Mouse (Mus musculus): ENCODE data around the gene Tmem200a. TPM values are rescaled to one million over a fixed set of nuclear protein-coding genes. Genes with fewer than 3 reads are reported as not detected.
A peak's percentile ranks its signal among the peaks of the same experiment; 100 is the strongest.

The Tmem200a gene
- polyA plus RNA-seq, 1 experiment from 2014 or later: 13.7 TPM

DNA sequence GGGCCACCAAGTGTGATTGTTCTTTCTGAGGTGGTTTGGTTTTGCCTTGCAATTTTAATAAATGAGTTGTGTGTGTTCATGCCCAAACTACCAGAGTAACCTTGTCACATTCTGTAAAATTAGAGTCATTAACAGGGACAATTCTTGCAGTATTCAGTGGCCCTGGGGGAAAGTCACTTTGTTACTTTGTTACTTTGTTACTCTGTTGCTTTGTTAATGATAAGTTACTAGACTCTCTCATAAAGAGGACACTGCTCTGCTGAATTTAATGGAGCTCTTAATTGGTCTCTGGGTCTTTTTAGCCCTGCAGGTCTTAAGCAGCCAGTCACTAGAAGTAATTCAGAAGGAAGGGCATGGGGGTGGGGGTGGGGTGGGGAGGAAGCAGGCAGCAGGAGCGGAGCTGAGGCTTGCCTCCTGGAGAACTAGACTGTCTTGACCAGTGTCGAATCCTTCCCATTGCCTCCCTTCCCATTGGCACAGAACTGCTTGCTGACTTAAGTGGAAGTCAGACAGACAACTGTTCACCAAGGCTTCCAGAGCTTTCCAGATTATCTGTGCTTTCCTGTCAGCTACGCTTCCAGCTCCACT is 124.1 kb downstream of the Tmem200a start:
- H3K36me3 ChIP-seq (ENCODE audit: control insufficient read depth, insufficient read depth, low read length): no peaks in the 10 kb centered on the region
- H3K4me2 ChIP-seq (ENCODE audit: low read depth, low read length, severe bottlenecking): no peak overlapping the region
- H3K9me3 ChIP-seq (ENCODE audit: control insufficient read depth, low read length): no peaks in the 10 kb centered on the region
- H3K4me1 ChIP-seq (replicated peaks; ENCODE audit: control insufficient read depth, insufficient read depth, low read length): no peaks in the 10 kb centered on the region
- H3K4me3 ChIP-seq (ENCODE audit: low read depth, low read length): no peak overlapping the region
- H3K9ac ChIP-seq (ENCODE audit: low read length): no peak overlapping the region
- H3K27ac ChIP-seq (ENCODE audit: low read depth, low read length): no peak overlapping the region
- peaks cover 4% of the 10 kb centered on the region; the same call in 1 of the 2 replicates for H3K27me3 ChIP-seq (ENCODE audit: control insufficient read depth, insufficient read depth, low read length)
- ATAC-seq (replicated peaks; ENCODE audit: low FRiP score): peak; percentile 56; the same call in 1 of the 2 replicates
- no peak for DNase-seq (ENCODE audit: low spot score)
- 32% methylated on average over 3 of the region's 3 CpGs for whole genome bisulfite sequencing

- ATAC-seq (replicated peaks; ENCODE audit: low FRiP score) (no peak), DNase-seq (ENCODE audit: low spot score) (no peak)
- Histone ChIP-seq H3K9me3 (ENCODE audit: control insufficient read depth, low read length) (no peaks in the 10 kb centered on the region), H3K9ac (ENCODE audit: low read length) (no peak overlapping the region), H3K4me3 (ENCODE audit: low read depth, low read length) (no peak overlapping the region), H3K4me1 (replicated peaks; ENCODE audit: control insufficient read depth, insufficient read depth, low read length) (no peaks in the 10 kb centered on the region), H3K4me2 (ENCODE audit: low read depth, low read length, severe bottlenecking) (no peak overlapping the region), H3K27me3 (ENCODE audit: control insufficient read depth, insufficient read depth, low read length) (peaks cover 4% of the 10 kb centered on the region; the same call in 1 of the 2 replicates), H3K36me3 (ENCODE audit: control insufficient read depth, insufficient read depth, low read length) (no peaks in the 10 kb centered on the region), H3K27ac (ENCODE audit: low read depth, low read length) (no peak overlapping the region)
- WGBS: 86% methylated on average over 7 of the region's 7 CpGs
Measured at GRCm38 (mm10) chr10:25952838-25953237, 126.0 kb downstream of the Tmem200a start.

- no peak for ATAC-seq (replicated peaks; ENCODE audit: low FRiP score)
- no peaks in the 10 kb centered on the region for H3K9me3 ChIP-seq (ENCODE audit: control insufficient read depth, low read length)
- H3K27me3 ChIP-seq (ENCODE audit: control insufficient read depth, insufficient read depth, low read length): peaks cover 4% of the 10 kb centered on the region; the same call in 1 of the 2 replicates
- no peak overlapping the region for H3K9ac ChIP-seq (ENCODE audit: low read length)
- DNase-seq (ENCODE audit: low spot score): no peak
- H3K27ac ChIP-seq (ENCODE audit: low read depth, low read length): no peak overlapping the region
- no peaks in the 10 kb centered on the region for H3K36me3 ChIP-seq (ENCODE audit: control insufficient read depth, insufficient read depth, low read length)
- WGBS: 92% methylated on average over 6 of the region's 6 CpGs
- H3K4me2 ChIP-seq (ENCODE audit: low read depth, low read length, severe bottlenecking): no peak overlapping the region
- no peaks in the 10 kb centered on the region for H3K4me1 ChIP-seq (replicated peaks; ENCODE audit: control insufficient read depth, insufficient read depth, low read length)
- no peak overlapping the region for H3K4me3 ChIP-seq (ENCODE audit: low read depth, low read length)
Measured at GRCm38 (mm10) chr10:25952150-25952549, 126.7 kb downstream of the Tmem200a start.

- Histone ChIP-seq H3K9me3 (ENCODE audit: control insufficient read depth, low read length) (no peaks in the 10 kb centered on the region), H3K4me1 (replicated peaks; ENCODE audit: control insufficient read depth, insufficient read depth, low read length) (no peaks in the 10 kb centered on the region), H3K4me2 (ENCODE audit: low read depth, low read length, severe bottlenecking) (no peak overlapping the region), H3K27me3 (ENCODE audit: control insufficient read depth, insufficient read depth, low read length) (no peaks in the 10 kb centered on the region), H3K9ac (ENCODE audit: low read length) (no peak overlapping the region), H3K4me3 (ENCODE audit: low read depth, low read length) (no peak overlapping the region), H3K36me3 (ENCODE audit: control insufficient read depth, insufficient read depth, low read length) (no peaks in the 10 kb centered on the region), H3K27ac (ENCODE audit: low read depth, low read length) (no peak overlapping the region)
- WGBS: 71% methylated on average over 2 of the region's 2 CpGs
- DNase-seq (ENCODE audit: low spot score): no peak
- ATAC-seq (replicated peaks; ENCODE audit: low FRiP score): no peak
Measured at GRCm38 (mm10) chr10:25945866-25946265, 133.0 kb downstream of the Tmem200a start.

DNA sequence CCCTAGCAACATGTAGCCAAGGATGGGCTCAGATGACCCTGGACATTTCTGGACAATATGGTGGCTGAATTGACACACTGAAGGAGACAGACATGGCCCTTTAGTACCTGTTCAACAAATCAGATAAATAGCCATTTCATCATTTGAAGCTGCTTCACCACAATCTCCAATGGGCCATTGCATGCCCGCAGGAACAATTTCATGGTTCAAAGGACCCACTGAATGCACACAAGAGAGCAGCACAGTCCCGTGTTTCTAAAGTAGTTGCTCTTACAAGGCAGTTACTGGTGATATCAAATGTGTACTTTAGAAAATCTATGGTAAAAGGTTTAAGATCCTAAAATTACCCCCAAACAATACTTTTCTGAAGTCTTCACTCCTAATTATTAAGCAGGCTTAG is 134.2 kb downstream of the Tmem200a start:
- H3K4me1 ChIP-seq (replicated peaks; ENCODE audit: control insufficient read depth, insufficient read depth, low read length): no peaks in the 10 kb centered on the region
- WGBS: 15% methylated on average over 2 of the region's 2 CpGs
- H3K27ac ChIP-seq (ENCODE audit: low read depth, low read length): no peak overlapping the region
- H3K9me3 ChIP-seq (ENCODE audit: control insufficient read depth, low read length): no peaks in the 10 kb centered on the region
- no peak overlapping the region for H3K4me3 ChIP-seq (ENCODE audit: low read depth, low read length)
- no peak overlapping the region for H3K4me2 ChIP-seq (ENCODE audit: low read depth, low read length, severe bottlenecking)
- no peaks in the 10 kb centered on the region for H3K36me3 ChIP-seq (ENCODE audit: control insufficient read depth, insufficient read depth, low read length)
- no peaks in the 10 kb centered on the region for H3K27me3 ChIP-seq (ENCODE audit: control insufficient read depth, insufficient read depth, low read length)
- H3K9ac ChIP-seq (ENCODE audit: low read length): no peak overlapping the region
- no peak for DNase-seq (ENCODE audit: low spot score)
- no peak for ATAC-seq (replicated peaks; ENCODE audit: low FRiP score)

DNA sequence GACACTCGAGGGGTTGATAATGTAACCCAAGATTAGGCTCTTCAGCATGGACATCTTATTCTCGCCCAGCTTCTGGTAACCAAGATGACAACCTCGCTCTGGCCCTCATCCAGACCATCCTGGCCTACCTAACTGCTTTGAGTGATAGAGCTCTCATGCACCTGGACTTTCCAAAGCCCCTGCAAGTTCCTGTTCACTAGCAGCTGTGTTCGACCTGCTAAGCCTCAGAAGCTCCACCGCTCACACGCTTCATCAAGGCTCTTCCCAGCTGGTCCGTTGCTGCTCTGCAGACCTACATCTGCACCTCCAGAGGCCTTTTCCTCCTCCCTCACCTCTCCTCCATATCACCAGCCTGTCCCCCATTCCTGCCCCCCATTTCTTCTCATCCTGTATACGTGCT is 147.1 kb downstream of the Tmem200a start:
- Histone ChIP-seq H3K4me1 (replicated peaks; ENCODE audit: control insufficient read depth, insufficient read depth, low read length) (peaks cover 4% of the 10 kb centered on the region; the same call in 1 of the 2 replicates), H3K36me3 (ENCODE audit: control insufficient read depth, insufficient read depth, low read length) (no peaks in the 10 kb centered on the region), H3K27ac (ENCODE audit: low read depth, low read length) (no peak overlapping the region), H3K27me3 (ENCODE audit: control insufficient read depth, insufficient read depth, low read length) (no peaks in the 10 kb centered on the region), H3K9ac (ENCODE audit: low read length) (no peak overlapping the region), H3K4me3 (ENCODE audit: low read depth, low read length) (no peak overlapping the region), H3K9me3 (ENCODE audit: control insufficient read depth, low read length) (no peaks in the 10 kb centered on the region), H3K4me2 (ENCODE audit: low read depth, low read length, severe bottlenecking) (no peak overlapping the region)
- no peak for ATAC-seq (replicated peaks; ENCODE audit: low FRiP score)
- DNase-seq (ENCODE audit: low spot score): no peak
- WGBS: 88% methylated on average over 8 of the region's 8 CpGs

DNA sequence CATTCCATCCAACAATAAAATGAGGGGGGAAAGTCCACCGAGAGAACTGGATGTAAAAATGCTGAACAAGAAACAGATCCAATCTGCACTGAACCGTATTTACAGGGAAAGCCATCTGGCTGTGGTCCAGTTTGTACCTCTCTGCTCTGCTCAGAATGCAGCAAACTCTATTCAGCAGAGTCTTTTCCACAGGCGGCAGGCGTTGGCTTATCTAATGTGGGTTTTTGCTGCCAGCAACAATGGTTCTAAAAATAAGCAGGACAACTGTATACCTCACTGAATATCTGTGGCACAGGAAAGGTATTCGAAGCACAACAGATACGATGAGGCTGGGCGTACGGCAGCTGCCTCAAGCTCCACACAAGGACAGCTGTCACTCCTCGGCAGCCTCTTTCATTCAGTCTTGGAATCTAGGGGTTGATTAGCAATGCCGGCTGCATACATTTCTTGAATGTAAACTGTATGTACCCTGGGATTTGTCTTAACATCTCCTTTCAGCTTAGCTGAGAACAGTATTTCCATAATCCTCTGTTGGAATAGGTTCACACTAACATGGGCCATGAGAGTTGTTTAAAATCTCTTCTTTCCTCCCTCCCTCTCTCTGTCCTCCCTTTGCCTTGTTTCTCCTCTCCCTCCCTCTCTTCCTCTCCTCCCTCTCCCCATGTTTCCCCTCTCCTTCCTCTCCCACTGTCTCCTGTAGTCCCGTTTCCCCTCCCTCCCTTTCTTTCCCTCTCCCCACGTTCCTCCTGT is 149.3 kb downstream of the Tmem200a start:
- no peaks in the 10 kb centered on the region for H3K36me3 ChIP-seq (ENCODE audit: control insufficient read depth, insufficient read depth, low read length)
- 37% methylated on average over 12 of the region's 12 CpGs for WGBS
- no peaks in the 10 kb centered on the region for H3K9me3 ChIP-seq (ENCODE audit: control insufficient read depth, low read length)
- ATAC-seq (replicated peaks; ENCODE audit: low FRiP score): peak; percentile 75
- DNase-seq (ENCODE audit: low spot score): no peak
- peaks cover 4% of the 10 kb centered on the region; the same call in 1 of the 2 replicates for H3K4me1 ChIP-seq (replicated peaks; ENCODE audit: control insufficient read depth, insufficient read depth, low read length)
- H3K4me3 ChIP-seq (ENCODE audit: low read depth, low read length): no peak overlapping the region
- H3K9ac ChIP-seq (ENCODE audit: low read length): no peak overlapping the region; the same call in 1 of the 2 replicates
- no peaks in the 10 kb centered on the region for H3K27me3 ChIP-seq (ENCODE audit: control insufficient read depth, insufficient read depth, low read length)
- peak overlapping the region; percentile 2; the same call in 1 of the 2 replicates for H3K27ac ChIP-seq (ENCODE audit: low read depth, low read length)
- H3K4me2 ChIP-seq (ENCODE audit: low read depth, low read length, severe bottlenecking): 0 out of 2 replicates have a peak overlapping the region, but pooled peaks have one; percentile 8

DNA sequence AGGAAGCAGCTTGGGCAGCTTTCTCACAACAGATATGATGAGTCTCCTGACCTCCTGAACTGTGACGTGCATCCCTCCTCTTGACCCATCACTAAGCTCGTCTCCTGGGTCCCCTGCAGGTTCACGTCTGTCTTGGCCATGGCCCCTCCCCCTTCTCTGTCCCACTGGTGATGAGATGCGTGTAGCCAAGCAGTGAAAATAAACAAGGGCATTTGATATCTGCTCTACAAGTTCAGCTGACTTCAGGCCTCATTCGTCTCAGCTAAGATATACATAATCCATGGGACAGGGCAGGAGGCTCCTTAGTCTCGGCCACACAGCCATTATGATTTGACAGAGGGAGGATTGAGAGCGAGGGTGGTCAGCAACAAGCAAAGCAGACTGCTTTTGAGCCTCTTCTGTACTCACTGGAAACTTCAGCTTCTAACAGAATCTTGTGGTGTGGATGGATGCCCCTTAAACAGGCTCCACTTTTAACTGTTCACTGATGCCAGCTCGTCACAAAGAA is 149.9 kb downstream of the Tmem200a start:
- Histone ChIP-seq H3K36me3 (ENCODE audit: control insufficient read depth, insufficient read depth, low read length) (no peaks in the 10 kb centered on the region), H3K9me3 (ENCODE audit: control insufficient read depth, low read length) (no peaks in the 10 kb centered on the region), H3K4me3 (ENCODE audit: low read depth, low read length) (no peak overlapping the region), H3K27ac (ENCODE audit: low read depth, low read length) (no peak overlapping the region; the same call in 1 of the 2 replicates), H3K4me1 (replicated peaks; ENCODE audit: control insufficient read depth, insufficient read depth, low read length) (peaks cover 4% of the 10 kb centered on the region; the same call in 1 of the 2 replicates), H3K4me2 (ENCODE audit: low read depth, low read length, severe bottlenecking) (no peak overlapping the region), H3K9ac (ENCODE audit: low read length) (no peak overlapping the region), H3K27me3 (ENCODE audit: control insufficient read depth, insufficient read depth, low read length) (no peaks in the 10 kb centered on the region)
- peak; percentile 57 for ATAC-seq (replicated peaks; ENCODE audit: low FRiP score)
- WGBS: 37% methylated on average over 8 of the region's 8 CpGs
- no peak for DNase-seq (ENCODE audit: low spot score)

Measured in forebrain, embryonic 11.5 days (tissue).